Mouse (Mus musculus) embryonic fibroblast, embryonic 13.5 days (primary cell): ENCODE results near the gene Slain2.
"Not testable (repeated sequence)": the region's sequence is repeated elsewhere in the genome, so short reads cannot be mapped to it uniquely, and the experiment has no call there.

Experiments used
- CTCF ChIP-seq: IDR thresholded peaks from 2 replicates; pipeline ENCODE4 v1.5.1; 2011; ENCODE audit warnings: mild to moderate bottlenecking, control low read depth, low read length, moderate library complexity, borderline replicate concordance; ENCODE audit not compliant: insufficient read depth
- POLR2A ChIP-seq: IDR thresholded peaks from 2 replicates; pipeline ENCODE4 v1.6.1; 2011; ENCODE audit warnings: low read depth, mild to moderate bottlenecking, control low read depth, low read length, moderate library complexity

GRCm38 (mm10) chr5:72938421-72938820, 24.3 kb downstream of the Slain2 start:
- not testable (repeated sequence) for TF ChIP-seq POLR2A, CTCF
